Mouse (Mus musculus): ENCODE results near the gene Alox12b.

DNA sequence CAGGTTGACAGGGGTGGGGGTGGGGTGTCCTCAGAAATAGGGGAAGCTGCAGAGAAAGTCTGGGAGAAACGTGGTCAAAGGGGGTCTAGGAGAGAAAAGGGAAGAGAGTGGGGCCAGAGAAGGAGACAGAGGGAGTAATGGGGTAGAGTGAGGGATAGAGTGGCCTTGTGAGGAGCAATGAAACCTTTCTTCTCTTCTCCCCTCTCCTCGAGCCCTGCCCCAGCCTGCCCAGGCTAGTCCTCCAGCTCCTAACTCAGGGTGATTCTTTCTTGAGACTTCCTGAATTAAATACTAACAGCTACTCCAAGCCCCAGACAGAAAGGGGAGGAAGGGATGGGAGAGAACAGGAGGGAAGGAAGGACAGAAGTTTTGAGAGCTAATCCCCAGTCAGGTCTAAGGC is 61.9 kb downstream of the Alox12b start:
- TF ChIP-seq CHD2 (IDR thresholded peaks at IDR 0.05; ENCODE audit: low read depth, low read length): no peak
- TF ChIP-seq ZC3H11A (IDR thresholded peaks at IDR 0.05; ENCODE audit: borderline replicate concordance, low read depth, low read length): no peak
- no peak for TF ChIP-seq HCFC1 (IDR thresholded peaks at IDR 0.05; ENCODE audit: borderline replicate concordance, insufficient read depth, low read length)
